Mouse (Mus musculus): ENCODE measurements around the gene Ppm1l. TPM values are rescaled to one million over a fixed set of nuclear protein-coding genes. Genes with fewer than 3 reads are reported as not detected.

The Ppm1l gene
- 7.3 and 8.0 TPM in 2 replicates for polyA plus RNA-seq (2014; fragmentation: Nextera tagmentation; extraction: Ambion mirVana)

DNA sequence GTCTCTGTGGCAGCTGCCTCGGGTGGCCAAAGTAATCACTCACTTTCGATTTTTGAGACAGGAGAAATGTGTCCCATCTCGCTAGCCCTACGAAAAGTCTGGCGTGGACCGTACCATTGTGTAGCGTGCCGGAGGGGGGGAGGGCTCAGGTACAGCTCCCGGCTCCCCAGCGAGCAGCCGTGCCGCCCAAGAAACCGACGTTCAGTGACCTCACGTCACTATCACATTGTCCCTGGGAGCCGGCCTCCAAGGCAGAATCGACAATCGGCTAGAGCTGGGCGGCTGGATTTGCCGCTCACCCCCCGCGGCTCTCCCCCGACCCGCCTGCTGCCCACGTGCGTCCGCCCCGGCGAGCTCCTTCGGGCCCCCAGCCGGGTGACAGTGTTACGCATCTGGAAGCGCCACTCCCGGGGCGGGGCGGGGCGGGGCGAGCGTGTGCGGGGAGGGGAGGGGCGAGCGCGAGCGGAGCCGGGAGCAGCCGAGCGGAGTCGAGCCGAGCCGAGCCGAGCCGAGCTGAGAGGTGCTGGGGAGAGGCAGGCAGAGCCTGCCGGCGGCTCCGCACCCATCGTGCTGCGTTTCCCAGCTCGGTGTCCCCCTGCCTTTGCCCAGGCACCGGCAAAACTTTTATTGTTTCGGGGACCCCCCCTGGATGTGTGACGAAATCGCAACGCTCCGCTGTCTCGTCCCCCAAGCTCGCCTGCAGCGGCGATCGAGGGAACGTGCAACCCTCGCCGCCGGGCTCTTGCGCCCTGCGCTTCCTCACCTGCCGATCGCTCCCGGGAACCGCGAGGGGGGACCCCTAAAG, at the start of gene Ppm1l:
Ppm1l (plus strand) TSS at position 471 of the 805 bp plus-strand sequence.
- Histone ChIP-seq H3K9ac (ENCODE audit: low read length) (peak within 1 kb of the TSS; percentile 78), H3K4me3 (ENCODE audit: low read depth, low read length) (peak within 1 kb of the TSS; percentile 81), H3K27me3 (replicated peaks; ENCODE audit: control insufficient read depth, insufficient read depth, low read length) (0 out of 2 replicates have a peak, but pooled peaks cover 3% of the 10 kb centered on the region), H3K36me3 (ENCODE audit: control insufficient read depth, insufficient read depth, low read length) (no peaks in the 10 kb centered on the region), H3K9me3 (ENCODE audit: control insufficient read depth, low read length) (no peaks in the 10 kb centered on the region), H3K27ac (ENCODE audit: low read depth) (peak within 1 kb of the TSS; percentile 81), H3K4me1 (replicated peaks; ENCODE audit: control insufficient read depth, insufficient read depth, low read length) (peaks cover 14% of the 10 kb centered on the region), H3K4me2 (ENCODE audit: low read length) (peak within 1 kb of the TSS; percentile 93)
- peak; percentile 97 for ATAC-seq (replicated peaks; ENCODE audit: low FRiP score, low TSS enrichment, low read depth)
- WGBS, result 1% methylated on average over 68 of the region's 80 CpGs
- peak; percentile 97 for DNase-seq (ENCODE audit: low spot score)

DNA sequence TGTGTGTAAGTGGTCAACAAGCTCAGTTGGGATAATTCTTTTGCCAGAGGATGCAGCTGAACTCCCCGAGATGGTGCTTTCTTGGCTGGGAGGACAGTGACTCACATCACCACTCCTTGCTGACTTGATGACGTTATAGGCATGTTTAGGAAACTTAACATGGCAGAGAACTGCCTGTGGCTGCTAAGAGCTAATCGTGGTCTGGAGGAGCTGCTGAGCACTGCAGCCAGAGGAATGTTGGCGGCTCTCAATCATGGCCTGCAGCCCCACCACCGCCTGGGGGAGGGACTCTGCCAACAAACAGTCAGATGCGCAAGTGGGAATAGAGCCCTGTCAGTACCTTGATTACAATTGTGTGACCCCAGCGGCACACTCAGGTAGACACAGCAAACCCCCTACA, 44.8 kb upstream of the Ppm1l start:
- no peaks in the 10 kb centered on the region for H3K36me3 ChIP-seq (ENCODE audit: control insufficient read depth, insufficient read depth, low read length)
- WGBS, result 54% methylated on average over 7 of the region's 7 CpGs
- DNase-seq (ENCODE audit: low spot score), result no peak

DNA sequence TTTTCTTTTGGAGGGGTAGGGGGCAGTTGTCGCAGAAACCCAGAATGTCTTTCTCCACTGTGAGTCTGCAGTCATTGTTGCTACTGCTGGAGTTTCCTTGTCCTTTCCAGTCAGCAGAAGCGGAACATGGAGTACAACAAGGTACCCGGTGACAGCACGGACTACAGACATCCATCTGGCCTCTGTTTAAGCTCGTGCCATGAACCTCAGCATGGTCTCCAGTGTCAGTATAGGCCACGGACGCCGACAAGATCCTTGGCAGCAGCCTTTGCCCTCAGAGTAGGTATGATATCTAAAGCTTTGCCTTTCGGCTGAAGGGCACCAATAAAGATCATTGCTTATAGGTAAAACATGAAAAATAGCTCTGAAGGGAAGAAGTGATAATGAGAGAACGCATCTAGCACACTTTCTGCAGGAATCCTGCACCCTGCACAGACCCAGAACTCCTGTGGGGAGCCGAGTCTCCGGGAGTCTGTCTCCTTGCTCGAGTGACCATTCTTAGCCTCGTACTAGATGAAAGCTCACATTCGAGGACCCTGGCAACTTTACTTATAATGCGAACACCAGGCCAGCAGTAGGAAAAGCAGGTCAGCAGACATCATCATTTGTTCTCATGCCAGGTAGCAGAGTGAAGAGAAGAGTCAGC, 42.5 kb upstream of the Ppm1l start:
- Histone ChIP-seq H3K27me3 (replicated peaks; ENCODE audit: control insufficient read depth, insufficient read depth, low read length) (no peaks in the 10 kb centered on the region), H3K36me3 (ENCODE audit: control insufficient read depth, insufficient read depth, low read length) (no peaks in the 10 kb centered on the region), H3K9ac (ENCODE audit: low read length) (no peak overlapping the region), H3K27ac (ENCODE audit: low read depth) (no peak overlapping the region), H3K4me2 (ENCODE audit: low read length) (no peak overlapping the region), H3K4me3 (ENCODE audit: low read depth, low read length) (no peak overlapping the region), H3K4me1 (replicated peaks; ENCODE audit: control insufficient read depth, insufficient read depth, low read length) (no peaks in the 10 kb centered on the region), H3K9me3 (ENCODE audit: control insufficient read depth, low read length) (no peaks in the 10 kb centered on the region)
- DNase-seq (ENCODE audit: low spot score), result no peak
- no peak for ATAC-seq (replicated peaks; ENCODE audit: low FRiP score, low TSS enrichment, low read depth)
- 87% methylated on average over 16 of the region's 16 CpGs for WGBS

More for the DNA sequence above, 44.8 kb upstream of the Ppm1l start:
- no peak for ATAC-seq (replicated peaks; ENCODE audit: low FRiP score, low TSS enrichment, low read depth)
- Histone ChIP-seq H3K9me3 (ENCODE audit: control insufficient read depth, low read length) (no peaks in the 10 kb centered on the region), H3K4me3 (ENCODE audit: low read depth, low read length) (no peak overlapping the region), H3K4me1 (replicated peaks; ENCODE audit: control insufficient read depth, insufficient read depth, low read length) (no peaks in the 10 kb centered on the region), H3K4me2 (ENCODE audit: low read length) (no peak overlapping the region), H3K9ac (ENCODE audit: low read length) (no peak overlapping the region), H3K27ac (ENCODE audit: low read depth) (no peak overlapping the region), H3K27me3 (replicated peaks; ENCODE audit: control insufficient read depth, insufficient read depth, low read length) (no peaks in the 10 kb centered on the region)

GRCm38 (mm10) chr3:69274664-69275312, 41.9 kb upstream of the Ppm1l start:
- Histone ChIP-seq H3K4me3 (ENCODE audit: low read depth, low read length) (no peak overlapping the region), H3K27me3 (replicated peaks; ENCODE audit: control insufficient read depth, insufficient read depth, low read length) (no peaks in the 10 kb centered on the region), H3K4me2 (ENCODE audit: low read length) (no peak overlapping the region), H3K9me3 (ENCODE audit: control insufficient read depth, low read length) (no peaks in the 10 kb centered on the region), H3K9ac (ENCODE audit: low read length) (no peak overlapping the region), H3K27ac (ENCODE audit: low read depth) (no peak overlapping the region), H3K36me3 (ENCODE audit: control insufficient read depth, insufficient read depth, low read length) (no peaks in the 10 kb centered on the region), H3K4me1 (replicated peaks; ENCODE audit: control insufficient read depth, insufficient read depth, low read length) (no peaks in the 10 kb centered on the region)
- WGBS, result 89% methylated on average over 15 of the region's 15 CpGs
- DNase-seq (ENCODE audit: low spot score) (no peak), ATAC-seq (replicated peaks; ENCODE audit: low FRiP score, low TSS enrichment, low read depth) (no peak)

DNA sequence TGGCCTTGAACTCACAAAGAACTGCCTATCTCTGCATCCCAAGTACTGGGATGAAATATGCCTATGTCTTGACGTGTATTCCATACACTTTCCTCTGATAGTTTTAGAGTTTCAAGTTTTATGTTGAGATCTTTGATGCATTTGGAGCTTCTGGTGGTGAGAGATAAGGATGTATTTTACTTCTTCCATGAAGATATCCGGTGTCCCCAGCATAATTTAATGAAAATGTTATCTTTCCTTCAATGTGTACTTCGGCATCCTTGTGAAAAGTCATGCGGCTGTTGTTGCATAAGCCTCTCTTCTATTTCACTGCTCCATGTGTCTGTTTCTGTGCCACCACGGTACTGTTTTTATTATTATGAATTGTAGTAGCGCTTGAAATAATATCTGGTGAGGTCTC, 38.0 kb upstream of the Ppm1l start:
- H3K27me3 ChIP-seq (replicated peaks; ENCODE audit: control insufficient read depth, insufficient read depth, low read length), result no peaks in the 10 kb centered on the region
- H3K27ac ChIP-seq (ENCODE audit: low read depth), result no peak overlapping the region
- H3K9me3 ChIP-seq (ENCODE audit: control insufficient read depth, low read length), result no peaks in the 10 kb centered on the region
- H3K4me3 ChIP-seq (ENCODE audit: low read depth, low read length), result no peak overlapping the region
- peaks cover 10% of the 10 kb centered on the region; the same call in 1 of the 2 replicates for H3K4me1 ChIP-seq (replicated peaks; ENCODE audit: control insufficient read depth, insufficient read depth, low read length)
- H3K4me2 ChIP-seq (ENCODE audit: low read length), result no peak overlapping the region
- DNase-seq (ENCODE audit: low spot score) (no peak), ATAC-seq (replicated peaks; ENCODE audit: low FRiP score, low TSS enrichment, low read depth) (no peak)
- H3K9ac ChIP-seq (ENCODE audit: low read length), result no peak overlapping the region
- no peaks in the 10 kb centered on the region for H3K36me3 ChIP-seq (ENCODE audit: control insufficient read depth, insufficient read depth, low read length)
- 91% methylated on average over 6 of the region's 6 CpGs for WGBS

- 59% methylated on average over 9 of the region's 9 CpGs for WGBS
- DNase-seq (ENCODE audit: low spot score), result no peak
- ATAC-seq (replicated peaks; ENCODE audit: low FRiP score, low TSS enrichment, low read depth), result no peak
- Histone ChIP-seq H3K27me3 (replicated peaks; ENCODE audit: control insufficient read depth, insufficient read depth, low read length) (no peaks in the 10 kb centered on the region), H3K27ac (ENCODE audit: low read depth) (no peak overlapping the region), H3K9ac (ENCODE audit: low read length) (no peak overlapping the region), H3K4me3 (ENCODE audit: low read depth, low read length) (no peak overlapping the region), H3K4me2 (ENCODE audit: low read length) (no peak overlapping the region), H3K9me3 (ENCODE audit: control insufficient read depth, low read length) (no peaks in the 10 kb centered on the region), H3K36me3 (ENCODE audit: control insufficient read depth, insufficient read depth, low read length) (no peaks in the 10 kb centered on the region), H3K4me1 (replicated peaks; ENCODE audit: control insufficient read depth, insufficient read depth, low read length) (peaks cover 10% of the 10 kb centered on the region; the same call in 1 of the 2 replicates)
Measured at GRCm38 (mm10) chr3:69282406-69282805, 34.3 kb upstream of the Ppm1l start.

DNA sequence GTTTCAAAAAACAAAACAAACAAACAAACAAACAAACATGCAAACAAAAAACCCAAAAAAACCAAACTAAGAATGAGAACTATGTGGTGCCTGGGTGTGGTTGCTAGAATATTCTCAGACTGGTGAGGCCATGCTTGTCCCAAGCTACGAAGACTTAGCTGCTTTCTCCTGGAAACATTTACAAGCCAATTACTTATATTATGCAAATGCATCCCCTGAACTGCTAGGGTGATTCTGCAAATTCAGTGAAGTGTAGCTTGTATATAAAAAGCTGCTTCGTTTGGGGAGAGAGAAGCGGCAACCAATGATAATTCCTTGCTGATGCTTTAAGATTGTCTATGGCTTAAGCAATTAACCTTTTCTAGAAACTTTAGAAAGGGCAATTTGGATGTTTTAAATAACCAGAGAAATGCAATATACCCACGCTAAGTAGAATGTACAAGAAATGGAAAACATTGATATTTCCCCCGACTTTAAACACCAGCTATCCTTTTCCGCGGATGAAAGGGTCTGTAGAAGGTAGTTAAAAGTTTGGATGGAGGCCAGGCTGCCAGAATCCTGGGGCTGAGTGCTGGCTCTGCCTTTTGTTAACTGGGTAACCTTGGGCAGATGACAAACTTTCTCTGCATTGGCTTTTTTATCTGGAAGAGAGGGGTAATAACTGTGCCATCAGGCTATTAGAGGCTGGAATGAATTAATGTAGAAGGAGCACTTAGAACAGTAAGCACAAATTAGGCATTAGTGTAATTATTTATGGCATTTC, 33.4 kb upstream of the Ppm1l start:
- WGBS, result 38% methylated on average over 7 of the region's 7 CpGs
- H3K4me3 ChIP-seq (ENCODE audit: low read depth, low read length), result no peak overlapping the region
- H3K36me3 ChIP-seq (ENCODE audit: control insufficient read depth, insufficient read depth, low read length), result no peaks in the 10 kb centered on the region
- no peak overlapping the region for H3K27ac ChIP-seq (ENCODE audit: low read depth)
- H3K27me3 ChIP-seq (replicated peaks; ENCODE audit: control insufficient read depth, insufficient read depth, low read length), result no peaks in the 10 kb centered on the region
- H3K4me2 ChIP-seq (ENCODE audit: low read length), result no peak overlapping the region
- ATAC-seq (replicated peaks; ENCODE audit: low FRiP score, low TSS enrichment, low read depth), result no peak
- H3K9ac ChIP-seq (ENCODE audit: low read length), result no peak overlapping the region
- DNase-seq (ENCODE audit: low spot score), result no peak
- no peaks in the 10 kb centered on the region for H3K9me3 ChIP-seq (ENCODE audit: control insufficient read depth, low read length)
- H3K4me1 ChIP-seq (replicated peaks; ENCODE audit: control insufficient read depth, insufficient read depth, low read length), result peaks cover 10% of the 10 kb centered on the region; the same call in 1 of the 2 replicates

DNA sequence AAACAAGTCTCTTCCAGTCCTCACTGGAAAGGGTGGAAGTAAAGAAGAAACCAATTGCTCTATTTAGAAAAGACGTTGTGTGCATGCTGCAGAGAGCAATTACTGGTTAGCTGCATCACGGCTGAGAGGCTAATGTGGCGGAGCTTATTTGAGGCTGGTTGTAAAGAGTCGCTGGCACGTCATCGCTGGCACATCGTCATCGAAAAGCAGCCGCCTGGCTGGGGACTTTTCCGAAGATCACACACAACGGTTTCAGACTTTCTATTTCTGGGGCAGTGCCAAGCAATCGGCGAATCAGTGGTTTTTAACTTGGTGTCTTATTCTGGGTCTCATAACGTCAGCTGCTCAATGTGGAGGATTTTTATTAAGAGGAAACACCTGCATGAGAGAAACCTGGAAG, 26.8 kb upstream of the Ppm1l start:
- WGBS, result 79% methylated on average over 14 of the region's 14 CpGs

More for the DNA sequence above, 26.8 kb upstream of the Ppm1l start:
- ATAC-seq (replicated peaks; ENCODE audit: low FRiP score, low TSS enrichment, low read depth), result no peak
- no peaks in the 10 kb centered on the region for H3K27me3 ChIP-seq (replicated peaks; ENCODE audit: control insufficient read depth, insufficient read depth, low read length)
- H3K4me2 ChIP-seq (ENCODE audit: low read length), result no peak overlapping the region
- H3K9ac ChIP-seq (ENCODE audit: low read length), result no peak overlapping the region
- no peak overlapping the region for H3K27ac ChIP-seq (ENCODE audit: low read depth)
- H3K36me3 ChIP-seq (ENCODE audit: control insufficient read depth, insufficient read depth, low read length), result no peaks in the 10 kb centered on the region
- no peaks in the 10 kb centered on the region for H3K9me3 ChIP-seq (ENCODE audit: control insufficient read depth, low read length)
- no peaks in the 10 kb centered on the region for H3K4me1 ChIP-seq (replicated peaks; ENCODE audit: control insufficient read depth, insufficient read depth, low read length)
- H3K4me3 ChIP-seq (ENCODE audit: low read depth, low read length), result no peak overlapping the region
- DNase-seq (ENCODE audit: low spot score), result no peak
